Mouse (Mus musculus) hindbrain, embryonic 14.5 days (tissue): ENCODE data around the gene Tnnt2. TPM values are rescaled to one million over a fixed set of nuclear protein-coding genes. Genes with fewer than 3 reads are reported as not detected.

Experiments used
- polyA plus RNA-seq: library from polyadenylated mRNA; unstranded; fragments of >200 nt; fragmentation: Nextera tagmentation; extraction: Ambion mirVana; gene quantifications from 2 replicates; pipeline ENCODE4 v1.2.1, GENCODE M21; 2014

Gene Tnnt2
- polyA plus RNA-seq, 1 experiment from 2014 or later, result 0.70 TPM

Other genes starting within 250 kb of the Tnnt2 start
- gene Nav1, start 229.1 kb upstream of the Tnnt2 start, polyA plus RNA-seq, result 56.2 and 60.2 TPM in 2 replicates
- gene Csrp1, start 116.3 kb upstream of the Tnnt2 start, polyA plus RNA-seq, result 21.7 and 22.1 TPM in 2 replicates
- gene Phlda3, start 70.2 kb upstream of the Tnnt2 start, polyA plus RNA-seq, result 38.5 and 38.7 TPM in 2 replicates
- gene Tnni1, start 56.9 kb upstream of the Tnnt2 start, polyA plus RNA-seq, result 0.47 and 1.7 TPM in 2 replicates
- gene Lad1, start 17.8 kb upstream of the Tnnt2 start, polyA plus RNA-seq, result 0.23 and 0.51 TPM in 2 replicates
- gene Pkp1, start 82.9 kb downstream of the Tnnt2 start, polyA plus RNA-seq, result not detected in 2 replicates
- gene Igfn1, start 170.0 kb downstream of the Tnnt2 start, polyA plus RNA-seq, result not detected in 2 replicates
- gene Tmem9, start 171.8 kb downstream of the Tnnt2 start, polyA plus RNA-seq, result 98.2 and 116 TPM in 2 replicates
- not detected in 2 replicates for gene Ascl5, start 214.4 kb downstream of the Tnnt2 start, polyA plus RNA-seq
- gene Cacna1s, start 216.4 kb downstream of the Tnnt2 start, polyA plus RNA-seq, result 0.13 and 0.17 TPM in 2 replicates